Mouse (Mus musculus): Measurements from ENCODE around the gene Tmx2. TPM values are rescaled to one million over a fixed set of nuclear protein-coding genes. Genes with fewer than 3 reads are reported as not detected.
A peak's percentile ranks its signal among the peaks of the same experiment; 100 is the strongest.
"Not testable (repeated sequence)": the region's sequence is repeated elsewhere in the genome, so short reads cannot be mapped to it uniquely, and the experiment has no call there.

Tmx2 gene
- polyA plus RNA-seq, 1 experiment from 2014 or later, result 244 TPM

- POLR2A ChIA-PET, result no interaction called here
- no peaks in the 10 kb centered on the region for H3K27me3 ChIP-seq
- CTCF ChIA-PET, result interaction anchor here (1.3 kb wide), 1 partner anchor 9 kb away, joined by 3 read pairs; no protein-coding TSS in a partner anchor
- in situ Hi-C loops (cut with MboI; ENCODE audit: low pct_unique_long_range_greater_than_20kb), result no loop called here
- TF ChIP-seq CTCF (IDR thresholded peaks at IDR 0.05), result no peak
- DNase-seq (ENCODE audit: low read depth, low spot score) (no peak), ATAC-seq (no peak)
These were observed 11.1 kb upstream of the Tmx2 start for GRCm38 (mm10) chr2:84690050-84690449.

GRCm38 (mm10) chr2:84688080-84688844 is 9.3 kb upstream of the Tmx2 start:
- ChIA-PET CTCF (interaction anchor here (1.2 kb wide), 1 partner anchor 11 kb away, joined by 3 read pairs; no protein-coding TSS in a partner anchor), POLR2A (no interaction called here)
- ATAC-seq (no peak), DNase-seq (ENCODE audit: low read depth, low spot score) (no peak)
- no peaks in the 10 kb centered on the region for H3K27me3 ChIP-seq
- in situ Hi-C loops (cut with MboI; ENCODE audit: low pct_unique_long_range_greater_than_20kb), result no loop called here
- TF ChIP-seq CTCF (IDR thresholded peaks at IDR 0.05), result no peak

GRCm38 (mm10) chr2:84682605-84683183 is 3.8 kb upstream of the Tmx2 start:
- ChIA-PET POLR2A (no interaction called here), CTCF (no interaction called here)
- ATAC-seq (no peak), DNase-seq (ENCODE audit: low read depth, low spot score) (no peak)
- in situ Hi-C loops (cut with MboI; ENCODE audit: low pct_unique_long_range_greater_than_20kb), result no loop called here
- TF ChIP-seq CTCF (IDR thresholded peaks at IDR 0.05), result no peak
- no peaks in the 10 kb centered on the region for H3K27me3 ChIP-seq

- TF ChIP-seq CTCF (IDR thresholded peaks at IDR 0.05), result no peak
- no peaks in the 10 kb centered on the region for H3K27me3 ChIP-seq
- ChIA-PET CTCF (interaction anchor here (0.8 to 1.8 kb wide), 2 partner anchors 47 to 80 kb away, joined by 3 to 4 read pairs; no protein-coding TSS in a partner anchor), POLR2A (no interaction called here)
- ATAC-seq, result peak; percentile 99
- in situ Hi-C loops (cut with MboI; ENCODE audit: low pct_unique_long_range_greater_than_20kb), result no loop called here
- DNase-seq (ENCODE audit: low read depth, low spot score), result peak; percentile 97
These were observed 716 bp downstream of the Tmx2 start, which contains the start of the genes Gm28635 and Med19 for GRCm38 (mm10) chr2:84677968-84678880. TSS of gene Gm28635 (minus strand) at chr2:84678041. TSS of gene Med19 (plus strand) at chr2:84678402.

- in situ Hi-C loops (cut with MboI; ENCODE audit: low pct_unique_long_range_greater_than_20kb), result no loop called here
- CTCF ChIA-PET, result interaction anchor here (0.8 to 1.8 kb wide), 4 partner anchors 10 to 198 kb away, joined by 3 to 4 read pairs (median 3); no protein-coding TSS in a partner anchor
These were observed 1.5 kb downstream of the Tmx2 start for GRCm38 (mm10) chr2:84677270-84677967.

GRCm38 (mm10) chr2:84671535-84671934 is 7.4 kb downstream of the Tmx2 start:
- POLR2A ChIA-PET, result interaction anchor here (0.7 kb wide), 1 partner anchor 153 kb away, joined by 3 read pairs; no protein-coding TSS in a partner anchor
- CTCF ChIA-PET; DNase-seq (ENCODE audit: low read depth, low spot score); ATAC-seq; in situ Hi-C loops (cut with MboI; ENCODE audit: low pct_unique_long_range_greater_than_20kb); H3K27me3 ChIP-seq: not testable (repeated sequence)

More at GRCm38 (mm10) chr2:84677270-84677967, 1.5 kb downstream of the Tmx2 start:
- TF ChIP-seq CTCF (IDR thresholded peaks at IDR 0.05), result peak; percentile 78
- no peaks in the 10 kb centered on the region for H3K27me3 ChIP-seq
- ATAC-seq, result peak; percentile 45
- POLR2A ChIA-PET, result interaction anchor here (0.7 to 0.9 kb wide), 2 partner anchors 26 to 44 kb away, joined by 3 read pairs; no protein-coding TSS in a partner anchor
- DNase-seq (ENCODE audit: low read depth, low spot score), result no peak

- DNase-seq (ENCODE audit: low read depth, low spot score) (no peak), ATAC-seq (peak; percentile 57)
- ChIA-PET CTCF (interaction anchor here (1.5 kb wide), 1 partner anchor 14 kb away, joined by 4 read pairs; no protein-coding TSS in a partner anchor), POLR2A (no interaction called here)
- in situ Hi-C loops (cut with MboI; ENCODE audit: low pct_unique_long_range_greater_than_20kb), result no loop called here
- no peak for TF ChIP-seq CTCF (IDR thresholded peaks at IDR 0.05)
- H3K27me3 ChIP-seq, result no peaks in the 10 kb centered on the region
These were observed 8.4 kb downstream of the Tmx2 start, which contains the start of gene Selenoh for GRCm38 (mm10) chr2:84670569-84670933. TSS of gene Selenoh (minus strand) at chr2:84670770.

- no peaks in the 10 kb centered on the region for H3K27me3 ChIP-seq
- POLR2A ChIA-PET, result no interaction called here
- ATAC-seq (peak; percentile 52), DNase-seq (ENCODE audit: low read depth, low spot score) (no peak)
- CTCF ChIA-PET, result interaction anchor here (1.1 to 2.3 kb wide), 4 partner anchors 9 to 192 kb away, joined by 3 to 6 read pairs (median 4); no protein-coding TSS in a partner anchor
- in situ Hi-C loops (cut with MboI; ENCODE audit: low pct_unique_long_range_greater_than_20kb), result no loop called here
- no peak for TF ChIP-seq CTCF (IDR thresholded peaks at IDR 0.05)
These were observed 8.9 kb downstream of the Tmx2 start for GRCm38 (mm10) chr2:84669828-84670568.

GRCm38 (mm10) chr2:84666081-84666480 is 12.9 kb downstream of the Tmx2 start:
- DNase-seq (ENCODE audit: low read depth, low spot score), result no peak
- no peaks in the 10 kb centered on the region for H3K27me3 ChIP-seq
- in situ Hi-C loops (cut with MboI; ENCODE audit: low pct_unique_long_range_greater_than_20kb), result no loop called here
- ChIA-PET POLR2A (no interaction called here), CTCF (interaction anchor here (2.7 to 3.3 kb wide), 2 partner anchors 49 to 212 kb away, joined by 7 to 18 read pairs; no protein-coding TSS in a partner anchor)
- no peak for ATAC-seq
- TF ChIP-seq CTCF (IDR thresholded peaks at IDR 0.05), result no peak
